ENCODE assay signal across 17 mouse cellular contexts in genomic region chr5:65424215-65424614, GRCm38 (mm10). TPM values are rescaled to one million over a fixed set of nuclear protein-coding genes. Genes with fewer than 3 reads are reported as not detected.
A peak's percentile ranks its signal among the peaks of the same experiment; 100 is the strongest.
DNase-seq lines count a peak whose midpoint lies in the region; ATAC-seq and TF ChIP-seq lines count a peak whose summit lies in the region.
"Had no signal": no experiment of that assay in that cellular context is flagged by ENCODE, and none has a peak within 500 bp of the region (broad histone marks: within the 10 kb centered on the region; RNA-seq: fewer than 3 reads in every experiment).

No protein-coding gene starts in this region.

- DNase-seq in kidney, adult 18-20 months: peak; percentile 40
- peak; percentile 45 for DNase-seq in MEL (ENCODE audit: low read depth, low spot score)
- no peak for DNase-seq in kidney, postnatal 0 days (ENCODE audit: low spot score)
- no peak for DNase-seq in frontal cortex, postnatal 36 days (ENCODE audit: low spot score in 2 of 2)
- no peak for DNase-seq in spleen, adult 18-20 months
- DNase-seq in midbrain, embryonic 11.5 days (ENCODE audit: low spot score, missing footprints): no peak
- DNase-seq: B cell, adult 2 months; cerebellum, adult 8-10 months; heart, adult 2 months; right cerebral cortex, postnatal 4 days; thymus, postnatal 25 days had no signal

- no peak; the same call in 1 of the 2 replicates for ATAC-seq in kidney, embryonic 15.5 days (replicated peaks; ENCODE audit: low FRiP score)
- ATAC-seq in kidney, postnatal 0 days (replicated peaks; ENCODE audit: low FRiP score, low read depth): peak; percentile 67
- peak; percentile 92 for ATAC-seq in stomach, embryonic 14.5 days (ENCODE audit: insufficient number of reproducible peaks, insufficient read depth, low FRiP score, low read depth)
- no peak for ATAC-seq in midbrain, embryonic 11.5 days (ENCODE audit: low FRiP score)

- TF ChIP-seq RAD21 in MEL (IDR thresholded peaks at IDR 0.05; ENCODE audit: low read depth, low read length): no peak

- H3K4me3 ChIP-seq in kidney, embryonic 15.5 days (replicated peaks): no peak overlapping the region
- no peak overlapping the region for H3K4me3 ChIP-seq in MEL (ENCODE audit: control insufficient read depth in 1 of 2, insufficient read depth in 1 of 2, low read depth in 2 of 2, low read length in 2 of 2)
- no peak overlapping the region for H3K4me3 ChIP-seq in kidney, postnatal 0 days (replicated peaks; ENCODE audit: low read depth, low read length)
- H3K4me3 ChIP-seq in stomach, embryonic 14.5 days (ENCODE audit: low read depth, low read length): no peak overlapping the region
- H3K4me3 ChIP-seq in midbrain, embryonic 11.5 days (ENCODE audit: low read depth, low read length): no peak overlapping the region
- H3K4me3 ChIP-seq: embryonic facial prominence, embryonic 15.5 days; heart, adult 2 months; hindbrain, embryonic 12.5 days; layer of hippocampus, adult 2 months; neural tube, embryonic 13.5 days had no signal

- H3K27me3 ChIP-seq in kidney, embryonic 15.5 days: no peaks in the 10 kb centered on the region
- H3K27me3 ChIP-seq in MEL (ENCODE audit: control insufficient read depth in 1 of 2, insufficient read depth in 2 of 2, low read length in 2 of 2): no peaks in the 10 kb centered on the region
- no peaks in the 10 kb centered on the region for H3K27me3 ChIP-seq in kidney, postnatal 0 days (ENCODE audit: insufficient read depth, low read length)
- H3K27me3 ChIP-seq in stomach, embryonic 14.5 days (ENCODE audit: control insufficient read depth, insufficient read depth, low read length): no peaks in the 10 kb centered on the region
- no peaks in the 10 kb centered on the region for H3K27me3 ChIP-seq in midbrain, embryonic 11.5 days (ENCODE audit: control insufficient read depth, insufficient read depth, low read length)
- H3K27me3 ChIP-seq: embryonic facial prominence, embryonic 15.5 days; hindbrain, embryonic 12.5 days; neural tube, embryonic 13.5 days had no signal

- peaks cover 63% of the 10 kb centered on the region for H3K36me3 ChIP-seq in kidney, embryonic 15.5 days
- peaks cover 0 to 11% of the 10 kb centered on the region in 2 experiments; a peak in 2 of 4 replicates for H3K36me3 ChIP-seq in MEL (ENCODE audit: control insufficient read depth in 1 of 2, insufficient read depth in 2 of 2, low read length in 2 of 2)
- H3K36me3 ChIP-seq in kidney, postnatal 0 days (ENCODE audit: insufficient read depth, low read length): peaks cover 16% of the 10 kb centered on the region; the same call in 1 of the 2 replicates
- peaks cover 32% of the 10 kb centered on the region for H3K36me3 ChIP-seq in stomach, embryonic 14.5 days (ENCODE audit: control insufficient read depth, insufficient read depth, low read length)
- peaks cover 6% of the 10 kb centered on the region for H3K36me3 ChIP-seq in midbrain, embryonic 11.5 days (ENCODE audit: control insufficient read depth, insufficient read depth, low read length)

- no peak overlapping the region for H3K9ac ChIP-seq in kidney, embryonic 15.5 days
- no peak overlapping the region for H3K9ac ChIP-seq in MEL (ENCODE audit: control insufficient read depth, low read depth, low read length, poor library complexity, severe bottlenecking)
- no peak overlapping the region for H3K9ac ChIP-seq in kidney, postnatal 0 days (ENCODE audit: low read depth, low read length)
- no peak overlapping the region for H3K9ac ChIP-seq in stomach, embryonic 14.5 days (replicated peaks; ENCODE audit: low read depth, low read length)
- no peak overlapping the region for H3K9ac ChIP-seq in midbrain, embryonic 11.5 days (ENCODE audit: low read length)
- H3K9ac ChIP-seq: embryonic facial prominence, embryonic 15.5 days; hindbrain, embryonic 12.5 days; neural tube, embryonic 13.5 days had no signal

- 79% methylated on average over 6 of the region's 6 CpGs for WGBS in kidney, embryonic 15.5 days
- 79% methylated on average over 6 of the region's 6 CpGs for WGBS in kidney, postnatal 0 days
- WGBS in stomach, embryonic 14.5 days: 77% methylated on average over 6 of the region's 6 CpGs
- 94% methylated on average over 6 of the region's 6 CpGs for WGBS in midbrain, embryonic 11.5 days

- H3K4me2 ChIP-seq in kidney, embryonic 15.5 days: no peak overlapping the region
- no peak overlapping the region for H3K4me2 ChIP-seq in kidney, postnatal 0 days (ENCODE audit: low read length)
- H3K4me2 ChIP-seq in stomach, embryonic 14.5 days (replicated peaks; ENCODE audit: low read depth, low read length): no peak overlapping the region
- no peak overlapping the region for H3K4me2 ChIP-seq in midbrain, embryonic 11.5 days
- H3K4me2 ChIP-seq: embryonic facial prominence, embryonic 15.5 days; hindbrain, embryonic 12.5 days; neural tube, embryonic 13.5 days had no signal

- peaks cover 18% of the 10 kb centered on the region; the same call in 1 of the 2 replicates for H3K4me1 ChIP-seq in kidney, embryonic 15.5 days
- peaks cover 0 to 4% of the 10 kb centered on the region in 2 experiments; a peak in 1 of 4 replicates for H3K4me1 ChIP-seq in MEL (ENCODE audit: control insufficient read depth in 1 of 2, insufficient read depth in 2 of 2, low read length in 2 of 2)
- H3K4me1 ChIP-seq in kidney, postnatal 0 days (replicated peaks; ENCODE audit: insufficient read depth, low read length): no peaks in the 10 kb centered on the region
- no peaks in the 10 kb centered on the region for H3K4me1 ChIP-seq in stomach, embryonic 14.5 days (ENCODE audit: control insufficient read depth, insufficient read depth, low read length)
- H3K4me1 ChIP-seq in midbrain, embryonic 11.5 days (ENCODE audit: control insufficient read depth, insufficient read depth, low read length): no peaks in the 10 kb centered on the region
- H3K4me1 ChIP-seq: embryonic facial prominence, embryonic 15.5 days; hindbrain, embryonic 12.5 days had no signal

- TF ChIP-seq POLR2A in MEL (IDR thresholded peaks at IDR 0.05; ENCODE audit: control insufficient read depth in 1 of 2, insufficient read depth in 1 of 2, low read depth in 1 of 2, low read length in 2 of 2, poor library complexity in 1 of 2): no peak

- no peak overlapping the region for H3K27ac ChIP-seq in kidney, embryonic 15.5 days
- no peak overlapping the region; the same call in 1 of the 2 replicates for H3K27ac ChIP-seq in MEL (ENCODE audit: control insufficient read depth, low read depth, low read length)
- H3K27ac ChIP-seq in kidney, postnatal 0 days: 0 out of 2 replicates have a peak overlapping the region, but pooled peaks have one; percentile 6
- H3K27ac ChIP-seq in stomach, embryonic 14.5 days (ENCODE audit: low read length): no peak overlapping the region
- no peak overlapping the region for H3K27ac ChIP-seq in midbrain, embryonic 11.5 days (ENCODE audit: low read depth, low read length)
- H3K27ac ChIP-seq: embryonic facial prominence, embryonic 15.5 days; heart, adult 2 months; hindbrain, embryonic 12.5 days; layer of hippocampus, adult 2 months; neural tube, embryonic 13.5 days had no signal

- no peaks in the 10 kb centered on the region for H3K79me2 ChIP-seq in MEL (ENCODE audit: control insufficient read depth, insufficient read depth, low read length, poor library complexity)

- no peak for TF ChIP-seq CTCF in MEL (IDR thresholded peaks at IDR 0.05 in 2 of 3, conservative IDR thresholded peaks at IDR 0.05 in 1 of 3; ENCODE audit: control insufficient read depth in 1 of 3, insufficient read depth in 1 of 3, low read depth in 2 of 3, low read length in 3 of 3, poor library complexity in 1 of 3, severe bottlenecking in 1 of 3)
- no peak for TF ChIP-seq CTCF in kidney, postnatal 0 days (IDR thresholded peaks at IDR 0.05; ENCODE audit: low read depth)

- peak in 1 of 2 experiments; percentile 41; a peak in 1 of 4 replicates for TF ChIP-seq EP300 in MEL (IDR thresholded peaks at IDR 0.05; ENCODE audit: low read depth in 1 of 2, low read length in 2 of 2)

- H3K9me3 ChIP-seq in kidney, embryonic 15.5 days (replicated peaks): no peaks in the 10 kb centered on the region
- no peaks in the 10 kb centered on the region for H3K9me3 ChIP-seq in MEL (replicated peaks; ENCODE audit: insufficient read depth, low read length)
- H3K9me3 ChIP-seq in kidney, postnatal 0 days (replicated peaks; ENCODE audit: low read length): no peaks in the 10 kb centered on the region
- no peaks in the 10 kb centered on the region for H3K9me3 ChIP-seq in stomach, embryonic 14.5 days (ENCODE audit: control insufficient read depth, low read depth, low read length)
- no peaks in the 10 kb centered on the region for H3K9me3 ChIP-seq in midbrain, embryonic 11.5 days (ENCODE audit: control insufficient read depth, low read length)
- H3K9me3 ChIP-seq: embryonic facial prominence, embryonic 15.5 days; hindbrain, embryonic 12.5 days; neural tube, embryonic 13.5 days had no signal

RNA-seq across cellular contexts. Expression of gene Ugdh, which starts 11.5 kb away (rescaled TPM):
- polyA plus RNA-seq in kidney, embryonic 15.5 days (2015; fragmentation: Nextera tagmentation; extraction: Ambion mirVana): 92.0 and 97.3 TPM in 2 replicates
- total RNA-seq in MEL (2012; rRNA removed): 9.5 and 10.2 TPM in 2 replicates
- 10 to 100 TPM in 1 of 2 experiments, not detected in 1; 31.3 TPM for polyA plus RNA-seq in MEL (2012; ENCODE audit: insufficient read depth in 1 of 2, insufficient read length in 2 of 2, low read depth in 1 of 2, low replicate concordance in 2 of 2, missing spikeins in 1 of 2)
- 94.5 and 103 TPM in 2 replicates for polyA plus RNA-seq in kidney, postnatal 0 days (2015; fragmentation: Nextera tagmentation; extraction: Ambion mirVana)
- 120 and 134 TPM in 2 replicates for polyA plus RNA-seq in stomach, embryonic 14.5 days (2014; fragmentation: Nextera tagmentation; extraction: Ambion mirVana)
- polyA plus RNA-seq in midbrain, embryonic 11.5 days (2014; fragmentation: Nextera tagmentation; extraction: Ambion mirVana): 55.0 and 63.3 TPM in 2 replicates

RNA-seq across cellular contexts. Expression of gene Lias, which starts 32.9 kb away (rescaled TPM):
- 61.0 and 71.5 TPM in 2 replicates for polyA plus RNA-seq in kidney, embryonic 15.5 days (2015; fragmentation: Nextera tagmentation; extraction: Ambion mirVana)
- 52.4 and 55.3 TPM in 2 replicates for total RNA-seq in MEL (2012; rRNA removed)
- 10 to 100 TPM in 1 of 2 experiments, not detected in 1; 47.1 TPM for polyA plus RNA-seq in MEL (2012; ENCODE audit: insufficient read depth in 1 of 2, insufficient read length in 2 of 2, low read depth in 1 of 2, low replicate concordance in 2 of 2, missing spikeins in 1 of 2)
- 66.7 and 67.3 TPM in 2 replicates for polyA plus RNA-seq in kidney, postnatal 0 days (2015; fragmentation: Nextera tagmentation; extraction: Ambion mirVana)
- polyA plus RNA-seq in stomach, embryonic 14.5 days (2014; fragmentation: Nextera tagmentation; extraction: Ambion mirVana): 60.0 and 60.3 TPM in 2 replicates
- polyA plus RNA-seq in midbrain, embryonic 11.5 days (2014; fragmentation: Nextera tagmentation; extraction: Ambion mirVana): 67.4 and 67.8 TPM in 2 replicates

RNA-seq across cellular contexts. Expression of gene Rpl9, which starts 33.0 kb away (rescaled TPM):
- polyA plus RNA-seq in kidney, embryonic 15.5 days (2015; fragmentation: Nextera tagmentation; extraction: Ambion mirVana): 1,013 and 1,049 TPM in 2 replicates
- 2,063 and 2,181 TPM in 2 replicates for total RNA-seq in MEL (2012; rRNA removed)
- polyA plus RNA-seq in MEL (2012; ENCODE audit: insufficient read depth in 1 of 2, insufficient read length in 2 of 2, low read depth in 1 of 2, low replicate concordance in 2 of 2, missing spikeins in 1 of 2): 1,000 to 10,000 TPM in 1 of 2 experiments, not detected in 1; 1,251 TPM
- 1,132 and 1,215 TPM in 2 replicates for polyA plus RNA-seq in kidney, postnatal 0 days (2015; fragmentation: Nextera tagmentation; extraction: Ambion mirVana)
- 1,227 and 1,298 TPM in 2 replicates for polyA plus RNA-seq in stomach, embryonic 14.5 days (2014; fragmentation: Nextera tagmentation; extraction: Ambion mirVana)
- 896 and 929 TPM in 2 replicates for polyA plus RNA-seq in midbrain, embryonic 11.5 days (2014; fragmentation: Nextera tagmentation; extraction: Ambion mirVana)

Comparison
In these comparisons a context has a peak if more than half of its experiments do, and no peak if none do; other contexts are left out.
1. DNase-seq: peak in kidney, adult 18-20 months (single experiment) and MEL (single experiment); none in kidney, postnatal 0 days (single experiment), frontal cortex, postnatal 36 days (0 of 2), spleen, adult 18-20 months (0 of 2) and midbrain, embryonic 11.5 days (single experiment).
2. ATAC-seq: peak in kidney, postnatal 0 days (single experiment) and stomach, embryonic 14.5 days (single experiment); none in kidney, embryonic 15.5 days (single experiment) and midbrain, embryonic 11.5 days (single experiment).